Mouse (Mus musculus): ENCODE data around the gene Appbp2.

- TF ChIP-seq CTCF (IDR thresholded peaks at IDR 0.05): no peak
- TF ChIP-seq EP300 (IDR thresholded peaks at IDR 0.05): no peak
These were observed 15.9 kb downstream of the Appbp2 start for GRCm38 (mm10) chr11:85219014-85219413.
